Mouse (Mus musculus) layer of hippocampus, adult 8-10 months (tissue): ENCODE data around the gene Camsap3. TPM values are rescaled to one million over a fixed set of nuclear protein-coding genes. Genes with fewer than 3 reads are reported as not detected.
A peak's percentile ranks its signal among the peaks of the same experiment; 100 is the strongest.

Experiments used
- DNase-seq, 2 experiments: peaks; one replicate each; pipeline ENCODE4 v3.0.0; 2022; ENCODE audit warnings: low spot score in 2 of 2
- total RNA-seq, 4 experiments: library from RNA; stranded (reverse); gene quantifications; 2 replicates each; pipeline ENCODE4 v1.2.4; 2022

The Camsap3 gene
- total RNA-seq, 4 experiments from 2014 or later, result 31.9 to 34.0 (median 32.6) TPM

DNA sequence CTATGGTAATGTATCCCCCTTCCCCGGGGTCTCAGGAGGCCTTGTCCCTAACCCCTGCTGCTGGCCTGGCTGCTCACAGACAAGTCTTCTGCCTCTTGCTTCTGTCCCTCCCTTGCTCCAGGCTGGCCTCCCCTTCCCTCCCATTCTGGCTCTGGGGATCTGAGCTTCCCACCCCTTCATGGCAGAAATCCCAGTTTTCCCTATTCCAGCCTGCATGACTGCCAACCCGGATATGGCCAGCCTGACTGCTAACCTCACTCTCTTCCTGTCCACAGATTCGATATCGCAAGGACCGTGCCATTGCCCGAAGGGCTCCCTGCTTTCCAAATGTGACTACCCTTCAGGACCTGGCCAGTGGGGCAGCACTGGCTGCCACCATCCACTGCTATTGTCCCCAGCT, 13.3 kb downstream of the Camsap3 start:
- DNase-seq, result no peak

DNA sequence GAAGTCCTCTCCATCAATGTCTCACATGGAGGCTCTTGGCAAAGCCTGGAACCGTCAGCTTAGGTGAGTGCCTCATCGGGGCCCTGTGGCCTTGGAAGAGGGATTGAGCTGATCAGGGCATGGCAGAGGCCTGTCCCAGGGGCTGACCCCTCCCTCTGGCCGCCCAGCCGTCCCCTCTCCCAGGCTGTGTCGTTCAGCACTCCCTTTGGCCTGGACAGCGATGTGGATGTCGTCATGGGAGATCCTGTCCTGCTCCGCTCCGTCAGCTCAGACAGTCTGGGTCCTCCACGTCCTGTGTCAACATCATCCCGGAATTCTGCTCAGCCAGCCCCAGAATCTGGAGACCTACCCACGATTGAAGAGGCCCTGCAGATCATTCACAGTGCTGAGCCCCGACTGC, 16.3 kb downstream of the Camsap3 start:
- DNase-seq, result no peak

DNA sequence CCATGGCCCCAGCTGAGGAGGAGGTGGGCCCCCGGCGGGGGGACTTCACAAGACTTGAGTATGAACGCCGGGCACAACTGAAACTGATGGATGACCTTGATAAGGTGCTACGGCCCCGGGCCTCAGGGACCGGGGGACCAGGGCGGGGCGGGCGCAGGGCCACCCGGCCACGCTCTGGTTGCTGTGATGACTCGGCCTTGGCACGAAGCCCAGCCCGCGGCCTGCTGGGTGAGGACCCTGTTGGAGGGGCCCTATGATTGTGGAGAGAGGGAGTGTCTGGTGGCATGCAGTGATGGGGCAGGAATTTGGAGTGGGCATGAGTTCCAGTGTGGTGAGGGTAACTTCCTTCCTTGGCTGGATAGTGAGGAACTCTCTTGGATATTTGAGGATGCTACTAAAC, 19.5 kb downstream of the Camsap3 start:
- no peak for DNase-seq

DNA sequence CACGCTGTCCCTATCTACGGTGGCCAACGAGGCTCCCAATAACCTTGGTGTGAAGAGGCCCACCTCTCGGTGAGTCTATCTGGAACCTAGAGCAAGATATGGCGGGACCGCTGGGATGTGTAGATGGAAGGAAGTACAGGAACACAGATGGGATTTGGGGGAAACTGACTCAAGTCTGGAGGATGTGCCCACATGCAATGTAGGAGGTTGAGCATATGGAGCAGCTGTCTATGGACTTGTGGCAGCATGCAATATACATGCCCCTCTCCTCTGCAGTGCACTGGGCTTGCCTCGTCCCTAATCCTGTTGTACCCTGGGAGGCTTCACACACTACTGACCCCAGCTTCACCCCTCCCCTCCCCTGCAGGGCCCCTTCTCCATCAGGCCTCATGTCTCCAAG, 20.7 kb downstream of the Camsap3 start:
- peak in 1 of 2 experiments; percentile 55 for DNase-seq

DNA sequence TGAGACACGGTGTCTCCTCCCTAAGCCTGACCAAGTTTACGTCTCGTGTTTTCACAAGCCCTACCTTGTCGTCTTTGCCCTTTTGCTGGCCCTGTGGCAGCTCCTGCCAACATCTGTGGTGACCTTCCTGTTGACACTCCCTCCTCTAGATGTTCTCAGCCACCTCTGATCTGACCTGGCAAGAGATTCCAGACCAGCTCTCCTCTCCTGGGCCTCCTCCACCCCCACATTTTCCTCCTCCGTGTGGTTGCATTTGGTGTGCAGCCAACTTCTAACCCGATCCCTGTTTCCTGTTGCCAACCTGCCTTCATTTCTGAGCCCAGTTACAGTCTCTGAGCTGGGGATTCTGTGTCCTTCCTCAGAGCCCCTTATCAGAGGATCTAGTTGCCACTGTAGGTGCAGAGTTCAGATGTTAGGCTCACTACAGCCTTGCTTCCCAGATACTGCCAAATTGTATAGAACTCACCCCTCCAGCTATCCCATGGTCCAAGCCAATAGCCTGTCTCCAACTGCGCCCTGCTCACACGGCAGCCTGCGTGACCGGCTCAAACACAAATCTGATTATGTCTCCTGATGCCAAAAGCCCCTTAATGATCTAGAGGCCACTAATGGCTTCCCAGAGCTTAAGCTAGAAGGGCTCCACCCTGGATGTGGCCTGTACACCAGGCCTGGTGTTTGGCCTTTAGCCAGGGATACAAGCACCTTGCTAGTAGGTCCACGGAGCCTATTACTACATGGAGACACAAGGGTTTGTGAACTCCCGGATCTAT, 22.1 kb downstream of the Camsap3 start:
- DNase-seq, result no peak

DNA sequence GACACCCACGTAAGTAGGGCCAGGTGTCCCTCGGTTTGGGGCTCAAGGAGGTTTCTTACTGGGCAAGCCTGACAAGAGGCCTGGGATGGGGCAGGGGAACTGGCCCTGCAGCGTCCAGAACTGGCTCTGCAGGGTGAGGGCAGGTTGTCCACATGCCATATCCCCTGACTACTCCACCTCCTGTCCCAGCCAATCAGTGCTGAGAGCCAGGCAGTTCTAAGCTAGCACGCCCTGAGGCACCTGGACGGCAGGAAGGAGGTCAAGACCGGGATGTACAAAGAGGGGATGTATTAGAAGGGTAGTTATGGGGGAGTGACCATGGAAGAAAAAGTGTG, 22.7 kb downstream of the Camsap3 start:
- DNase-seq, result no peak

DNA sequence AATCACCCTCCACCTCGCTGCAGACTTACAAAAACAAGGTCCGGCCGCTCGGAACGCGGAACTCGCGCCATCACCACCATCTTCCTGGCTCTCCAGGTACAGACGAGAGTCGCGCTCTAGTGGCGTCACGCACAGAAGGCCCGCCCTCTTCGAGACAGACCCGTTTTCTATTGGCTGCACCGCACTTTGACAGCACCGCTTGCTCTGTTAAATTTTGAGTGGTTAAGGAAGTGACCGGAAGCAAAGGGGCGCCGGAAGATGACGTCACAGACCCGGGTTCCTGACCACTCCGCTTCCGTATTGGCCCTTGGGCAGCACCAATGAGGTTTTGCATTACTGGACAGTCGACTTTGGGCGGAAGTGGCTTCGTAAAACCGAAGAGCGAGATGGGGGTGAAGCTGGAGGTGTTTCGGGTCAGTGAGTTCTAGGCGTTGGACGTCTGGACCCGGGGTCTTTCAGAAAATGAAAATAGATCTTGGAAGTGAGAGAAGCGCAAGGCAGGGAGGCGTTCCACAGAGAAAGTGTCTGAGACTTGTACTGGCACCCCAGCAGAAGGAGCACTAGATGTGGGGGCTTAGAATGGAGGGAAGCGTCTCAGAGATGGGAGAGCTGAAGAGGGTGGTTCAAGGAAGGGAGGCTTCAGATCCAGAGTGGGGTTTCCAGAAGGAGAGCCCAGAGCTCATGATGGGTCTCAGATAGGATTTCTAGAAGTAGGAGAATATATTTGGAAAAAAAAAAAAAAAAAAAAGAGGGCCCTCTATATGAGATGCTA, 34.3 kb downstream of the Camsap3 start, which contains the start of the genes Xab2 and Pet100:
Gene Xab2, minus strand, starts transcription at position 118 of the 772 bp plus-strand sequence.
Gene Pet100, plus strand, starts transcription at position 350 of the 772 bp plus-strand sequence.
- DNase-seq, result peak; percentile 99

DNA sequence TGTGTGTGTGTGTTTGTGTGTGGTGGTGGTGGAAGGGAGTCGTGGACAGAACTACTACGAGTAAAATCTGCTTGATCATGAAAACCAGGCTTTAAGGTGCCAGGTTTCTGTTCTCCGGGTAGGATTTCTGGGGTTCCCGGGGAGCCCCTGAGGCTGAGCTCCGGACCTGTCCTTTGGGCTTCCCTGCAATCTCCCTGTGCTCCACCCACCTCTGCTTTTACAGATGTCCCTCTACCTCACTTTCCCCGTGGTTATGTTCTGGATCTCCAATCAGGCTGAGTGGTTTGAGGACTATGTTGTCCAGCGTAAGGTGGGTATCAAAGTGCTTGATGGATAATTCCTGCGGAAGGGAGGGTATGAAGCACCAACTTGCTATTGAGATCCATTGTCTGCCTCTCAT, 35.0 kb downstream of the Camsap3 start:
- no peak for DNase-seq

DNA sequence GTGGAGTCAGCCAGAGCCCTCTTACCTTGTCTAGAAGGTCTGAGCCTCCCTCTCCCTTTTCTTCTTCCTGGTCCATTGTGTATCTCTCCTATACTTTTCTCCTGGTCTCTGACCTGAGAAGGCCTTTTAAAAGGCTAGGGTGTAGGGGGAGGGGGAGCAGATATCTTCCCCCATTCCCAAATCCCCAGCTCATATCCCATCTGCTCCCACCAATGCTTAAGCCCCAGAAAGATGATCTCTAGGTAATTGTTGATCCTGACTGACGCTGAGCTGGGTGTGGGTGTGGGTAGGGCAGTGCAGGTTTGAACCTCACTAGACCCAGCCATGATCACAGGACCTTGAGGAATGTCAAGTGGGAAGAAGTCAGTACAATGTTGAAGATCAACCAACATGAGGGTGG, 38.4 kb downstream of the Camsap3 start, which contains the start of gene Pcp2:
Gene Pcp2, minus strand, starts transcription at position 101 of the 400 bp plus-strand sequence.
- DNase-seq, result no peak

DNA sequence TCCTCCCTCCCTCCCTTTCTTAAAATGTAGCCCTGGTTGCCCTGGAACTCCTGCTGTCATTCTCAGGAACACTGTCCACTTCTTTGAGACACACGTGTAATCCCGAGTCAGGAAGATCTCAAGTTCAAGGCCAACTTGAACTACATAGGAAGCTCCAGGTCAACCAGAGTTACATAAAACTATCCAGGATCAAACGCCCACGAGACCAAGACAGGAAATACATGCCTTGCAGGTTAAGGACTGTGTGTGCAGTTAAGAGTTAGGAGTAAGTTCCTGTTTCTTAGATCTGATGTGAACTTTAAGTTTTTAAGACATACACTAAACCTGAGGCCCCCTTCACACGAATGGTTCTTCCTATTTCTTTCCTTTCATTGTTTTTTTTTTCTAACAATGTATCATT, 39.9 kb downstream of the Camsap3 start:
- no peak for DNase-seq

DNA sequence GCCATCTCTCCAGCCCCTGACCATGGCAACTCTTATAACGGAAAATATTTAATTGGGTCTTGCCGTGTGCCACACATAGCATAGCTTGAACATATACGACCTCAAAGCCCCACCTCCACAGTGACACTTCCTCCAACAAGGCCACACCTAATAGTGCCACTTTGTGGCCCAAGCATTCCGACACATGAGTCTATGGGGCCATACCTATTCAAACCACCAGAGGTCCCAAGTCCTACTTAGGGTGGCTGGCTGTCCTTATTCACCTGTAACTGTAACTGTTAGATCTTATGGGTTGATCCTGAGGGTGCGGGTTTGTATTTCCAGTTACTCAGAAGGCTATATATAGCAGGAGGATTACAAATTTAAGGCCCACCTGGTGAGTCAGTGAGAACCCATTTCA, 40.9 kb downstream of the Camsap3 start:
- no peak for DNase-seq

DNA sequence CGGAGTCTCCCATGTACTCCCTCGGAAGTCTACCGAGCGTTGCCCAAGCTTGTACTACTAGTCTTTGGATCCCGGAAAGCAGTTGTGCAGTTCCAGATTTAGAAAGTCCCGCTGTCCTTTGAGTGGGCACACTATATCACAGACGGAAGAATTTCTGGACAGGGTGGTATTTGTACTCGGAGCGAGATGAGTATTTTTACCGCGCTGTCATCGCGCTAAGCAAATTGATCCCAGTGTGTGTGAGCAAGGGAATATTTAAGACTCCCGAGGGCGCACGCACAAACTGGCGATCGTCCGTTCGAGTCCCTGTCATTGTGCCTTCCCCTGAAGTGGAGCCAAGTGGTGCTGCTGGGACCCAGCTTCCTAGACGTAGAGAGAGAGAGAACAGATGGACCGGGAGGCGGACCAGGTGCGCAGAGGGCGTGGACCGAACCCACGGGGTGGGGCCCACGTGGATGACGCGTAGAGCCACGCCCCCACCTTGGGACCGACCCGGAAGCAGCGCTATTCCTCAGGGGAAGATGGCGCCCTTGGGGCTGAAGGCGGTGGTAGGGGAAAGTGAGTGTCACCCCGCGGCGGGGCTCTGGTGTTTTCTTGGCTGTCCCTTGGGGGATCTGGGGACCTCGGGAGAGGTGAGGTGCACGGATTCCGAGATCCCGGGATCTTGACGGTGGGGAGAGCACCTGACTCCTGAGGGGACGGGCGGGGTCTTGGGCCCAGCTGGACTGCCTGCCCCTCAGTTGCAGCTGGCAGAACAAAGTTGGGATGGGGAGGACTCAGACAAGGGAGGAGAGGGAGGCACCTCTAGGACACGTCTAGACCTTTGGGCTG, 43.8 kb downstream of the Camsap3 start, which contains the start of gene Stxbp2:
Gene Stxbp2, plus strand, starts transcription at position 309 of the 831 bp plus-strand sequence.
- peak in 1 of 2 experiments; percentile 67 for DNase-seq

DNA sequence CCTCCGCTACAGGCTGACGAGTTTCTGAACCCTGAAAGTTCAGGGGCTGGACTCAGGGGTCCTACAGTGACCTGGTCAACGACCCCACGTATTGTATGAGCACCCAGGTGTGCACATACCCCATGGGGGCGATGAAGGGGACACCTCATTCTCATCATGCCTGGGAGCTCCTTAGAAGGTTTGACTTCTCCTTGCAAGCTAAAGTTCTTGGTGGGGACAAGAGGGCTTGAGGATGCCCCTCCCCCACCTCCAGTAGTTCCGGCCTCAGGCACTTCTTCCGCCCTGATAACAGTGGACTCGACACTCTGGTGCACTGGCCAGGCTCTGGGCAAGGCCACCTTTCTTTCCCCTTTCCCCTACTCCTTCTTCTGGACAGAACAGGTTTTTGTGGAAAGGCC, 44.4 kb downstream of the Camsap3 start:
- no peak for DNase-seq

DNA sequence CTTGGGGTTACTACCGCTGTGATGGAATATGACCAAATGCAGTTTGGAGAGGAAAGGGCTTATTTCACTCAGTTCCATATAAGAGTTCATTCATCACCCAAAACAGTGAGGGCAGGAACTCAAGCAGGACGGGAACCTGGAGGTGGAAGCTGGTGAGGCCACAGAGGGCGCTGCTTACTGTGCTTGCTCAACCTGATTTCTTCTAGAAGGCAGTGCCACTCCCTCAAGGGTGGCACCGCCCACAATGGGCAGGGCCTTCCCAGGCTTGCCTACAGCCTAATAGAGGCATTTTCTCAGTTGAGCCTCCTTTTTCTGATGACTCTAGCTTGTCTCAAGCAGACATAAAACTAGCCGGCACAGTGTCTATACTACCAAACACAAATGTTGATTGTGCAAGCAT, 58.7 kb downstream of the Camsap3 start:
- DNase-seq, result no peak

DNA sequence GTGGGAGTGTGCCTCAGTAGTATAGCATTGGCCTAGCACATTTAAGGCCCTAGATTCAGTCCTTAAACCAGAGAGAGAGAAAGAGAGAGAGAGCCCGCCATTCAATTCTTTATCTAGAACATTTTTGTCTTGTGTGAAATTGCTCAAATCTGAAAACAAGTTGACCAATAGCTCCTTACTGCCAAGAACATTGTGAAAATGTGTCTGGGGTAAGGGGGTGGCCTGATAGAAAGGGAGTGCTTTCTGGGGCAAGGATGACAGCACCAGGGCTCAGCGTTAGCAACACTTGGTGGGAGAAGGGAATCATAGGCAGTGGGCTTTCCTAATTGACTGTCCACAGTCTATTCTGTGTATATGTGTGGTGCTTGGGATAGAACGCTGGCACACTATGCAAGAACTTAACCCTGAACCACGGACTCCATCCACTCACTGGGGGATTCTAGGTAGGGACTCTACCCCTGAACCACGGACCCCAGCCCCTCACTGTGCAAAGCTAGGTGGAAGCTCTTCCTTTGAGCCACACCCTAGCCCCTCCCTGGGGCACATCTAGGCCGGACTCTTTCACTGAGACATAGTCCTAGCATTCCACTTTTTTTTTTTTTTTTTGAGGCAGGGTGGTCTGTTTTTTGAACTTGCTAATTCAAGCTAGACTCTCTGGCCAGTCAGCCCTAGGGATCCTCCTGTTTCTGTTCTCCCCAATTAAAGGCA, 59.9 kb downstream of the Camsap3 start:
- DNase-seq, result no peak

DNA sequence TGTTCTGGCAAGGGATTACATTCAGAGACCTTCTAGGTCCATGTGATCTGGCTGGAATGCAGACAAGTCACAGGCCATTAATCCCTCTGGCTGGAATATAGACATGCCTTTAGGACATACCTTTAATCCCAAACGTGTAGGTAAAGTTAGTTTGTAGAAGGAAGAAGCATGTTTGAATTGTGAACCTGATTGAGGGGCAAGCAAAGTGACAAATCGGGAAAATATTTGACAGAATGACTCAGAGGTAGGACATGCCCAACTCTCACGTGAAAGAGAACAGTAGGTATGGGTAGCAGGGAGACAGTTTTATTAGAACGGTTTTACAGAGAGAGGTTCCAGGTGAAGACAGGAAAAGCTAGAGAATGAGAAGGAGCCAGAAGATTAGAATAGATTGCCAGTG, 60.5 kb downstream of the Camsap3 start:
- DNase-seq, result no peak

DNA sequence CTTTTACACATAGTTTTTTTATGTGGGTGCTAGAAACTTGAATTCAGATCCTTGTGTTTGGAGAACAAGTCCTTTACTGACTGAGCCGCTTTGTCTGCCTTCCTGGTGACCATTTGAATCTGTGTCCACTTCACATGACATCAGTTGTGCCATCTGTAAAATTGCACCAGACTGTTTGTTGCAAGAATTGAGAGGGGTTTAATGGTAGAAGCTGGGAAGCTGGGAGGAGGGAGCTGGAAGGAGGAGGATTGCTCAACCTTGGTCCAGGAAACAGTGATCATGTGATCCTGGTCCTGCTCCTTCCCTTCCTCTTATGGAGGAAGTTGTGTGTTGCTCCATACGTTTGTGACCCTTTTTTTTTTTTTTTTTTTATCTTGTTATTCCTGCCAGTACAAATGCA, 61.2 kb downstream of the Camsap3 start:
- no peak for DNase-seq

DNA sequence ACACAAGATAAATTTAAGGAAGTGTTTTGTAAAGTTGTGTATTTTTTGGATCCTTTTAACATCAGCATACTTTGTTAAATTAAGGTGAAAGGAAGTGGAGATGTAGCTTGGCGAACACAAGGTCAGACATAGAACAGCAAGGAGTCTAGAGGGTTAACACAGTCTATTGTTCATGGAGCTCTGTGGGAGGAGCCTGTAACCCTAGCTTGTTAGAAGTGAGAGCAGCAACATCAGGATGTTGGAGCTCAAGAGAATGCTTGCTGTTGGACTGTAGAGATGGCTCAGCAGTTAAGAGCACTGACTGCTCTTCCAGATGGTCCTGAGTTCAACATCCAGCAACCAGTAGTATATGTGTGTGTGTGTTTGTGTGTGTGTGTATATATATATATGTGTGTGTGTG, 61.9 kb downstream of the Camsap3 start:
- DNase-seq, result no peak

DNA sequence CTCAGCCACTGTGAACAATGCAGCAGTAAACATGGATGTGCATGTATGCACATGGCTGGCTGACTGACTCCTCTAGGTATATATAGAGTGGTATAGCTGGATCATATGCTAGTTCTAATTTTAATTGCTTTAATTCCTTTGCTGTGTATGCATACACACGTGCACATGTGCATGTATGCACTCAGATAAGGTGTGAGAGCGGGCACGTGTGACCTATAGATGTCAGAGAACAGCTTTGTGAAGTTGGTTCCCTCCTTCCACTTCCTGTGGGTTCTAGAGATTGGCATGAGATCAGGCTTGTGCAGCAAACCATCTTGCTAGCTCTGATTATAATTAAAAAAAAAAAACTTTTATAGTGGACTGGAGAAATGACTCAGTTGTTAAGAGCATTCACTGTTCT, 65.8 kb downstream of the Camsap3 start:
- no peak for DNase-seq

DNA sequence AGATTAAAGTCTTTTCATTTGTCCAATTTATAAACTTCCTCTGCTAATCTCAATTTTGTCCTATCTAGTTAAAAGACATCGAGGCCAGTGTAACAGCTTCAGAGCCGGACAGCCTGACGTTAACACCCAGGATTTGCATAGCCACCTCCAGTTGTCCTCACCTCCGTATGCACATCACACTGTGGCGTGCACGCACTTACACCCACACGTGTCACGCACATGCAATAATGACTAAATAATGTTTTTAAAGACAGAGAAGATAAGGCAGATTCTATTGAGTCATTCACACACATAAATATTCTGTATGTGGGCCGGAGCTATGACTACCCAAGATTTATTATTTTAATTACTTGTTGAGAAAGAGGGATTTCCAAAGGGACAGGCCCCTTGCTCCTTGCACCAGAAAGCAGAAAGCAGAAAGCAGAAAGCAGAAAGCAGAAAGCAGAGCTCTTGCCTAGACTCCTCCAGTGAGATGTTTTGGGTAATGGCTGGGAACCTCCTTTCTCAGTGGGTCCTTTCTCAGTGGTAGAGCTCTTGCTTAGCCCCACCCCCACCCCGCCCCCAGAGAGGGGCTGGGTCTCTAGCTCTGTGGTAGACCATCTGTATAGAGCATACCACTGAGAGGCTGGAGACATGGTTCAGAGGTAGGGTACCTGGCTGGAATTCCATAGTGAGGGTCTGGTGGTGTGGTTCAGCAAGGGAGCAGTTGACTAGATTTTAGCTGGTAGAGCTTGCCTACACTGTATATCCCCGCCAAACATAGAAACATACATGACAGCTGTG, 67.8 kb downstream of the Camsap3 start:
- DNase-seq, result no peak
